Mouse (Mus musculus): ENCODE measurements at regions not wholly inside any gene's neighbourhood (a gene's known extent, or its start where the extent isn't known, plus 50 kb on each side); places are given as distances from the start of the nearest gene placed in this dataset.

GRCm38 (mm10) chr4:131159712-131160111, 215.5 kb downstream of the Matn1 start:
- TF ChIP-seq POLR2A (IDR thresholded peaks at IDR 0.05; ENCODE audit: insufficient read depth, low read depth, low read length), result no peak
- no peak for TF ChIP-seq CTCF (IDR thresholded peaks at IDR 0.05; ENCODE audit: insufficient read depth, low read depth, low read length)
